Mouse (Mus musculus): ENCODE results near the gene Gpm6b. TPM values are rescaled to one million over a fixed set of nuclear protein-coding genes. Genes with fewer than 3 reads are reported as not detected.
A peak's percentile ranks its signal among the peaks of the same experiment; 100 is the strongest.

The Gpm6b gene
- polyA plus RNA-seq, 1 experiment from 2014 or later: 24.8 TPM

DNA sequence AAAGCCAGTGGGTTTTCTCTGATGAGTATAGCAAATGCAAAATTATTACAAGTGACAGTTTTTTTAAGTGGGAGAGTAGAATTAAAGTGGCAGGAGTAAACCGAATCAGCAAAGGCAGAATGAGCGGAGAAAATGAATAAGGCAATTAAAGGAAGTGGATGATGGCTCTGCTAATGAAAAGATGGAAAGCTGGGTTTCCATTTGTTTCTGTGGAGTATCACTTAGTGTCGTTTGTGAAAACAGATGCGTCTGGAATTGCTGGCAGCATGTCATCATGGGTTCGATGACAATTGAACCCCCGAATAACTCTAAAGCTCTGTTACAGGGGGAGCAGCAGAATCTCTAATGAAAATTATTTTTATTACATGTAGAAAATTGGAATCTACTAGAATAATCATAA lies 109.4 kb downstream of the Gpm6b start:
- no peak for ATAC-seq (ENCODE audit: low FRiP score, low TSS enrichment)
- H3K27ac ChIP-seq (ENCODE audit: low read length): no peak overlapping the region
- 81% methylated on average over 6 of the region's 6 CpGs for WGBS
- peaks cover 13% of the 10 kb centered on the region; the same call in 1 of the 2 replicates for H3K27me3 ChIP-seq (ENCODE audit: insufficient read depth, low read length)
- no peak overlapping the region for H3K4me2 ChIP-seq (replicated peaks; ENCODE audit: low read depth, low read length)
- no peak overlapping the region for H3K4me3 ChIP-seq (ENCODE audit: low read length)
- H3K9ac ChIP-seq (replicated peaks; ENCODE audit: low read length): no peak overlapping the region
- H3K9me3 ChIP-seq (ENCODE audit: low read length): no peaks in the 10 kb centered on the region
- no peaks in the 10 kb centered on the region for H3K4me1 ChIP-seq (ENCODE audit: insufficient read depth, low read length)
- no peaks in the 10 kb centered on the region for H3K36me3 ChIP-seq (ENCODE audit: insufficient read depth, low read length)

DNA sequence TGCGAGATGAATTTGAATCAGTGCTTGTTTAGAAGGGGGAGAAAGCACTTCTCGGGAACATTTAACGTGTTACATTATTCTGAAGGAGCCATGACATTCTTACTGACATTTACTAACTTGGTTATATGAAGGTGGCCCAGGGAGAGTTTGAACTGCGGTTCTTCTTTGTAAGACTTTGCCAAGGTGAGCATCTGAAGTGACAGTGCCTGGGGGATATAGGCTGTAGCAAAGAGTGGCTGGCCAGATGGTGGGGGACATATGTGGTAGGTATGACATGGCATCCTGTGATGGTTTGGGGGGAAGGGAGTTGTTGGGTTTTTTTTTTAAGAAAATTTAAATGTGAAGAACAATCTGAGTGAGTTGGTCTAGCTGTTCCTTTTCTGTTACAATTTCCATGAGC lies 109.9 kb downstream of the Gpm6b start:
- Histone ChIP-seq H3K4me3 (ENCODE audit: low read length) (no peak overlapping the region), H3K9me3 (ENCODE audit: low read length) (no peaks in the 10 kb centered on the region), H3K4me2 (replicated peaks; ENCODE audit: low read depth, low read length) (no peak overlapping the region), H3K27me3 (ENCODE audit: insufficient read depth, low read length) (peaks cover 13% of the 10 kb centered on the region; the same call in 1 of the 2 replicates), H3K4me1 (ENCODE audit: insufficient read depth, low read length) (no peaks in the 10 kb centered on the region), H3K27ac (ENCODE audit: low read length) (no peak overlapping the region), H3K36me3 (ENCODE audit: insufficient read depth, low read length) (no peaks in the 10 kb centered on the region), H3K9ac (replicated peaks; ENCODE audit: low read length) (no peak overlapping the region)
- no peak for ATAC-seq (ENCODE audit: low FRiP score, low TSS enrichment)
- WGBS: 84% methylated on average over 4 of the region's 4 CpGs

DNA sequence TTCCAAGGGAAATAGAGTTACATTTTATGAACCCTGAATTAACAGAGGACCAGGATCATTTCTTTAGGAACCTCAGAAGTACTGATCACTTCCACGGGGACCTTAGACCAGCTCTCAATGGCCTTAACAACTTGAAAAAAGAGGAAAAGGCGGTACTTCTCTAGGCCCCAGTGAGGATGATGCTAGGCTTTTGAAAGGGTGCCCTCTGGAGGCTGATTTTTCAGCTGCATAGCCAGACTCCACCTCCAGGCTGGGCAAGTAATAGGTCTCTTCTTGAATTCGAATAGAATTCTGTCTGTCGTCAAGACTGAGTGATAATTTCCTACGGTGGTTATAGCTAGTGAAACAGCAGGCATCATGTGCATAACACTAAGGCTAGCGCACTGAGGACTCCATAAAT lies 113.1 kb downstream of the Gpm6b start:
- no peak overlapping the region for H3K4me2 ChIP-seq (replicated peaks; ENCODE audit: low read depth, low read length)
- no peak overlapping the region for H3K9ac ChIP-seq (replicated peaks; ENCODE audit: low read length)
- no peak overlapping the region for H3K4me3 ChIP-seq (ENCODE audit: low read length)
- peaks cover 13% of the 10 kb centered on the region; the same call in 1 of the 2 replicates for H3K27me3 ChIP-seq (ENCODE audit: insufficient read depth, low read length)
- peak; percentile 75 for ATAC-seq (ENCODE audit: low FRiP score, low TSS enrichment)
- WGBS: 23% methylated on average over 6 of the region's 6 CpGs
- H3K9me3 ChIP-seq (ENCODE audit: low read length): no peaks in the 10 kb centered on the region
- no peaks in the 10 kb centered on the region for H3K36me3 ChIP-seq (ENCODE audit: insufficient read depth, low read length)
- H3K27ac ChIP-seq (ENCODE audit: low read length): no peak overlapping the region
- H3K4me1 ChIP-seq (ENCODE audit: insufficient read depth, low read length): no peaks in the 10 kb centered on the region

DNA sequence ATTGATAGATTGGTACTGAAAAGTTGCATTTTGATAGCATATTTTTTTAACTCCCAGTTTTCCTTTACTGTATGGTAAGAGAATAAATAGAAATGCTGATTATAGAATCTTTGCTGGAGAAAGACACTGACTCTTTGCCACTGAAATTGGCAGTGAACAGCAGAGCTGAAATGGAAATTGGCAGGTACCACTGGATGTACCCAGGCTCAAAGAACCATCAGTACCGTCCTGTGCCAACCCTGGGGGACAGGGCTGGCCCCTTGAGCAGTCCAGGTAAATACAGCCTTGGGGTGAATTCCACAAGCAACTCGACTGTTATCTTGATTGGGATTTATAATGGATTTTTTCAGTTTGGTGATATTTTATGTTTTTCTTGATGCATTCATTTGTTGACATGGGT lies 114.7 kb downstream of the Gpm6b start:
- no peak overlapping the region for H3K4me3 ChIP-seq (ENCODE audit: low read length)
- no peak overlapping the region for H3K4me2 ChIP-seq (replicated peaks; ENCODE audit: low read depth, low read length)
- no peak for ATAC-seq (ENCODE audit: low FRiP score, low TSS enrichment)
- no peaks in the 10 kb centered on the region for H3K36me3 ChIP-seq (ENCODE audit: insufficient read depth, low read length)
- H3K9me3 ChIP-seq (ENCODE audit: low read length): no peaks in the 10 kb centered on the region
- H3K9ac ChIP-seq (replicated peaks; ENCODE audit: low read length): no peak overlapping the region
- 62% methylated on average over 2 of the region's 2 CpGs for WGBS
- H3K27me3 ChIP-seq (ENCODE audit: insufficient read depth, low read length): peaks cover 13% of the 10 kb centered on the region; the same call in 1 of the 2 replicates
- H3K4me1 ChIP-seq (ENCODE audit: insufficient read depth, low read length): no peaks in the 10 kb centered on the region
- no peak overlapping the region for H3K27ac ChIP-seq (ENCODE audit: low read length)

DNA sequence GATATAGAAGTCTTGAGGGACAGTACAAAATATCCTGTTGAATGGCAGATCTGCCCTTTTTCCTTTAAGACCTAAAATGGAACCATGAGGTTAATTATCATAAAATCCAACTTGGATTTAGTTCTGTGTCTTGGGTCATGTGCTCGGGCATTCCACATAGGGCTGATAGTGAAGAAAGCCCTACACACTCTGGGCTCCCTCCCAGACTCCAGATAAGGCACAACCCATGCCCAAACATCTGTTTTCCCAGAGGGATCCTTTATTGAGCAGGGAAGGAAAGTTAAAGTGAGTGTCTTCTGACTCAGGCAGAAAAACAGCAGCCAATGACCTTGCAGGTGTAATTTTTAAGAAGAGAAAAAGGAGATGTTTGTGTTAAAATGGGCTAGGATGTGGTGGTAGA lies 116.2 kb downstream of the Gpm6b start:
- 76% methylated on average over 1 of the region's 1 CpGs for WGBS
- no peak overlapping the region for H3K27ac ChIP-seq (ENCODE audit: low read length)
- no peaks in the 10 kb centered on the region for H3K9me3 ChIP-seq (ENCODE audit: low read length)

DNA sequence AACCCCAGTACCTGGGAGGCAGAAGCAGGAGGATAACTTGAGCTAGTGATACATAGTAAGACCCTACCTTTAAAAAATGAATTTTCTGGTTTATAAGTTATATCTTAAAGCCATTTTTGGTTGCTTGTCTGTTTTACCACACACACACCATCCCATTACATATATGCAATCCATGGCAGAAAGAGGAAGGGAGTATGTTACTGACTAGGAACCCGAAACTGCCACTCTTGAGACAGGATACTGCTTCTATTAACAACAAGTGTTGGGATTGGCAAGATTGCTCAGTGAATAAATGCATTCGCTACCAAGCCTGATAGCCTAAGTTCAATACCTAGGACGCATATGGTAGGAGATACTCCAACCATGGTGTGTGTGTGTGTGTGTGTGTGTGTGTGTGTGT lies 117.6 kb downstream of the Gpm6b start:
- Histone ChIP-seq H3K27ac (ENCODE audit: low read length) (no peak overlapping the region), H3K4me1 (ENCODE audit: insufficient read depth, low read length) (no peaks in the 10 kb centered on the region), H3K9ac (replicated peaks; ENCODE audit: low read length) (no peak overlapping the region), H3K36me3 (ENCODE audit: insufficient read depth, low read length) (no peaks in the 10 kb centered on the region), H3K4me2 (replicated peaks; ENCODE audit: low read depth, low read length) (no peak overlapping the region), H3K27me3 (ENCODE audit: insufficient read depth, low read length) (peaks cover 18% of the 10 kb centered on the region; the same call in 1 of the 2 replicates), H3K4me3 (ENCODE audit: low read length) (no peak overlapping the region), H3K9me3 (ENCODE audit: low read length) (no peaks in the 10 kb centered on the region)
- WGBS: 92% methylated on average over 3 of the region's 3 CpGs
- ATAC-seq (ENCODE audit: low FRiP score, low TSS enrichment): no peak

More for the DNA sequence above, 116.2 kb downstream of the Gpm6b start:
- no peak overlapping the region for H3K9ac ChIP-seq (replicated peaks; ENCODE audit: low read length)
- H3K4me2 ChIP-seq (replicated peaks; ENCODE audit: low read depth, low read length): no peak overlapping the region
- no peaks in the 10 kb centered on the region for H3K4me1 ChIP-seq (ENCODE audit: insufficient read depth, low read length)
- H3K36me3 ChIP-seq (ENCODE audit: insufficient read depth, low read length): no peaks in the 10 kb centered on the region
- H3K4me3 ChIP-seq (ENCODE audit: low read length): no peak overlapping the region
- ATAC-seq (ENCODE audit: low FRiP score, low TSS enrichment): no peak
- peaks cover 10% of the 10 kb centered on the region; the same call in 1 of the 2 replicates for H3K27me3 ChIP-seq (ENCODE audit: insufficient read depth, low read length)

DNA sequence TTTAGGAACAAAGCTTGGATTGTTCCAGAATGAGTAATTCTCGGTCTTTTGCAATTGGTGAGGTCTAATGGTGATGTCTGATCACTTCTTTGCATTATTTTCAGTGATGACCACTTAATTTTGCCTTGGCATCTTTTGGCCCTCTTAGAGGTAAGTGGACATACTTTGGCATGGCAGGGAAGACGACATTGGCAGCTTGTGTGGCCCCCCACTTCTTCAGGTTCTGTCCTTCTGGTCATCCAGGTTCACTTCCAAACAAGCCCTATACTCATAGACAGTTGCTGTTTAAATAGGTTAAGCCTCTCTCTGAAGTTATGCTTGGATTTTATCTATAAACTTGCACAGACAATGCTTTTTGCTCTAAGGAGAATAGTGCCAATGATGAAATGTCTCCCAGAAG lies 120.2 kb downstream of the Gpm6b start:
- Histone ChIP-seq H3K9ac (replicated peaks; ENCODE audit: low read length) (no peak overlapping the region), H3K4me1 (ENCODE audit: insufficient read depth, low read length) (no peaks in the 10 kb centered on the region), H3K9me3 (ENCODE audit: low read length) (no peaks in the 10 kb centered on the region), H3K4me3 (ENCODE audit: low read length) (no peak overlapping the region), H3K27ac (ENCODE audit: low read length) (no peak overlapping the region), H3K36me3 (ENCODE audit: insufficient read depth, low read length) (no peaks in the 10 kb centered on the region), H3K4me2 (replicated peaks; ENCODE audit: low read depth, low read length) (no peak overlapping the region), H3K27me3 (ENCODE audit: insufficient read depth, low read length) (peaks cover 15% of the 10 kb centered on the region; the same call in 1 of the 2 replicates)
- no peak for ATAC-seq (ENCODE audit: low FRiP score, low TSS enrichment)
- 77% methylated on average over 2 of the region's 2 CpGs for WGBS

DNA sequence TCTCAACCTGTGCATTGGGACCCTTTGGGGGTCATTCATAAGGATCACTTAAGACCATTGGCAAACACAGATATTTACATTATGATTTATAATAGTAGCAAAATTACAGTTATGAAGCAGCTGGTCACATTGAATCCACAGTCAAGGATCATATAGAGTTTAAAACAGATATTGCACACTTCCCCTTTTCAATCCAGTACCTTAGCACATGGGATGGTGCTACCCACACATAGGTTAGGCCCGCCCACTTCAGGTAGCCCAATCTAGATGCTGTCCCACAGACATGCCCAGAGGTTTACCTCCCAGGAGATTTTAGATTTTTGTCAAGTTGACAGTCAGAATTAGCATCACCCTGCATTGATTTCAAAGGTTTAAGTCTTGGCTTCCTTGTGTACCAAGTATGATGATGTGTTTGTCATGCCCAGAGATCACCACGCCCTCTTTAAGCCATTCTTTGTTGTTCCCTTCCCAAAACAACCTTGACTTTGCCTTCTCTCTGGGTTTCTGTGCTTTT lies 121.3 kb downstream of the Gpm6b start:
- Histone ChIP-seq H3K36me3 (ENCODE audit: insufficient read depth, low read length) (no peaks in the 10 kb centered on the region), H3K9ac (replicated peaks; ENCODE audit: low read length) (no peak overlapping the region), H3K4me2 (replicated peaks; ENCODE audit: low read depth, low read length) (no peak overlapping the region), H3K4me1 (ENCODE audit: insufficient read depth, low read length) (no peaks in the 10 kb centered on the region), H3K27ac (ENCODE audit: low read length) (no peak overlapping the region), H3K27me3 (ENCODE audit: insufficient read depth, low read length) (peaks cover 13% of the 10 kb centered on the region; the same call in 1 of the 2 replicates), H3K4me3 (ENCODE audit: low read length) (no peak overlapping the region), H3K9me3 (ENCODE audit: low read length) (no peaks in the 10 kb centered on the region)
- no peak for ATAC-seq (ENCODE audit: low FRiP score, low TSS enrichment)
- WGBS: 87% methylated on average over 2 of the region's 2 CpGs

DNA sequence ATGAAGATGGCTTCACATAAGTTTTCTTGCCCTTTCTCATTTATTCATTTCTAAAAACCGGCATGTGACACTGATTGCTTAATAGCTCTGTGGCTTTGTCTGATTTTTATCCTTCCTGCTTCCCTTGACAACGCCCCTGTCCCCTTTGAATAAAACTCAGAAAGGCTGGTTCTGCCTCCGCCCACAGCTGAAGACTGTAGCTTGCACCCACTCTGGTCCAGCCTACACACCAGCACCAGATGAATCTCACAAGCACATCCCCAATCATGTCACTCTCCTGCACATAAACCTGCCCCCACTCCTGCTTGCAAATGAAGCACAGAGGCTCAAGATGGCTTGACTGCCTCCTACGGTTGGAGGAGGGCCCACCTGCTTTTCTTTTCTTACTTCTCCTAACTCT lies 121.7 kb downstream of the Gpm6b start:
- Histone ChIP-seq H3K4me2 (replicated peaks; ENCODE audit: low read depth, low read length) (no peak overlapping the region), H3K4me3 (ENCODE audit: low read length) (no peak overlapping the region), H3K4me1 (ENCODE audit: insufficient read depth, low read length) (no peaks in the 10 kb centered on the region), H3K27me3 (ENCODE audit: insufficient read depth, low read length) (peaks cover 12% of the 10 kb centered on the region; the same call in 1 of the 2 replicates), H3K36me3 (ENCODE audit: insufficient read depth, low read length) (no peaks in the 10 kb centered on the region), H3K27ac (ENCODE audit: low read length) (no peak overlapping the region), H3K9me3 (ENCODE audit: low read length) (no peaks in the 10 kb centered on the region), H3K9ac (replicated peaks; ENCODE audit: low read length) (no peak overlapping the region)
- 83% methylated on average over 4 of the region's 4 CpGs for WGBS
- no peak for ATAC-seq (ENCODE audit: low FRiP score, low TSS enrichment)

DNA sequence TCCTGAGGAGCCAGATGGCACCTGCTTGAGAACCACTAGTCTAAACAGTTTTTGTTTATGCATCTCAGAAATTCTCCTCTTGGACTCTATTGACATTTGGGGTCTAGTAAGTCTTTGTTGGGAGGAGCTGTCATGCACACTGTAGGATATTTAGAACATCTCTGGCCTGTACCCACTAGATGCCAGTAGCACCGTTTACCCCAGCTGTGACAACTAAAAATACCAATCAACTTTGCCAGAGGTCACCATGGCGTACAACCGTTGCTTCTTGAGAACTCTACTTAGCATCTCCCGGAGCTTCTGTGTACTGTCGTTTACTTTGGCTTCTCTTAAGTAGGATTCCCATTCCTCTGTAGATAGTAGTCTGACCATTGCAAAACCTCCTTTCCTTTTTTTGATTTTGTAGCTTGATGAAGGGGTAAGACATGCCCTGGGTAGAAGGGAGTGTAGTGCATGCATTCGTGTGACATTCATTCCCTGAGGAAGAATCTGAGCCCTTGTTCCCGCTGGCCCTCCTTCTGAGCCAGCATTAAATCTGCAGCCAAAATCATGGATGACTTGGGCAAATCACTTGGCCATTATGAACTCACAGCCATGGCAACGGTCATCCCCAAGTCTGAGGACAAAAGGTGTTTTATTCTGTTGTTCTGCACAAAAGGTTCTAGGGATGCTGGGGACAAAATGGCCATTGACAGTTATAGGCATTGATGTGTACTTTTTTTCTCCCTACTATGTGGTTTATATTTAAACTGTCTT lies 126.9 kb downstream of the Gpm6b start:
- WGBS: 85% methylated on average over 8 of the region's 8 CpGs
- H3K27me3 ChIP-seq (ENCODE audit: insufficient read depth, low read length): peaks cover 23% of the 10 kb centered on the region; the same call in 1 of the 2 replicates
- no peak overlapping the region for H3K4me3 ChIP-seq (ENCODE audit: low read length)
- H3K36me3 ChIP-seq (ENCODE audit: insufficient read depth, low read length): no peaks in the 10 kb centered on the region
- no peak overlapping the region for H3K9ac ChIP-seq (replicated peaks; ENCODE audit: low read length)
- ATAC-seq (ENCODE audit: low FRiP score, low TSS enrichment): no peak
- H3K27ac ChIP-seq (ENCODE audit: low read length): no peak overlapping the region
- H3K4me2 ChIP-seq (replicated peaks; ENCODE audit: low read depth, low read length): no peak overlapping the region
- H3K9me3 ChIP-seq (ENCODE audit: low read length): no peaks in the 10 kb centered on the region
- no peaks in the 10 kb centered on the region for H3K4me1 ChIP-seq (ENCODE audit: insufficient read depth, low read length)
